8 mouse cellular contexts compared by ENCODE assay signal in genomic region chr4:41677006-41677629, GRCm38 (mm10). TPM values are rescaled to one million over a fixed set of nuclear protein-coding genes. Genes with fewer than 3 reads are reported as not detected.
DNase-seq lines count a peak whose midpoint lies in the region; ATAC-seq lines count a peak whose summit lies in the region.

No protein-coding gene starts in this region.

- DNase-seq in neural tube, embryonic 11.5 days (ENCODE audit: low spot score) = no peak
- DNase-seq in neural tube, embryonic 10.5 days (ENCODE audit: extremely low spot score, low spot score) = no peak
- peak; percentile 88 for DNase-seq in cerebellum, adult 9-11 months
- DNase-seq in hindbrain, embryonic 11.5 days (ENCODE audit: low spot score) = peak; percentile 24
- DNase-seq in embryo, embryonic 10.5 days (ENCODE audit: low spot score) = no peak
- DNase-seq in layer of hippocampus, adult 9-10 months (ENCODE audit: low spot score) = no peak
- no peak for DNase-seq in ovary, adult 18-20 months (ENCODE audit: low spot score)

- no peak overlapping the region for H3K4me2 ChIP-seq in neural tube, embryonic 11.5 days (ENCODE audit: low read depth)
- H3K4me2 ChIP-seq in hindbrain, embryonic 11.5 days (replicated peaks; ENCODE audit: low read depth, low read length) = no peak overlapping the region
- no peak overlapping the region; the same call in 1 of the 2 replicates for H3K4me2 ChIP-seq in midbrain, embryonic 15.5 days

- no peaks in the 10 kb centered on the region for H3K36me3 ChIP-seq in neural tube, embryonic 11.5 days (ENCODE audit: control insufficient read depth, insufficient read depth, low read length)
- H3K36me3 ChIP-seq in hindbrain, embryonic 11.5 days (ENCODE audit: control insufficient read depth, insufficient read depth, low read length) = peaks cover 4% of the 10 kb centered on the region
- no peaks in the 10 kb centered on the region for H3K36me3 ChIP-seq in midbrain, embryonic 15.5 days (replicated peaks)

- ATAC-seq in neural tube, embryonic 11.5 days (ENCODE audit: insufficient read depth, low FRiP score, low TSS enrichment) = peak; percentile 31; the same call in 1 of the 2 replicates
- 0 out of 2 replicates have a peak, but pooled peaks have one; percentile 33 for ATAC-seq in hindbrain, embryonic 11.5 days (ENCODE audit: low FRiP score)
- peak; percentile 40; the same call in 1 of the 2 replicates for ATAC-seq in midbrain, embryonic 15.5 days (replicated peaks)

- peak overlapping the region; percentile 22; the same call in 1 of the 2 replicates for H3K9ac ChIP-seq in neural tube, embryonic 11.5 days (ENCODE audit: low read length)
- 0 out of 2 replicates have a peak overlapping the region, but pooled peaks have one; percentile 27 for H3K9ac ChIP-seq in hindbrain, embryonic 11.5 days (ENCODE audit: low read depth, low read length)
- H3K9ac ChIP-seq in midbrain, embryonic 15.5 days = no peak overlapping the region; the same call in 1 of the 2 replicates

- 43% methylated on average over 13 of the region's 13 CpGs for WGBS in neural tube, embryonic 11.5 days
- whole genome bisulfite sequencing in hindbrain, embryonic 11.5 days = 51% methylated on average over 13 of the region's 13 CpGs
- WGBS in midbrain, embryonic 15.5 days = 47% methylated on average over 13 of the region's 13 CpGs

- H3K27ac ChIP-seq in neural tube, embryonic 11.5 days (ENCODE audit: low read depth, low read length) = 0 out of 2 replicates have a peak overlapping the region, but pooled peaks have one; percentile 27
- peak overlapping the region; percentile 60 for H3K27ac ChIP-seq in hindbrain, embryonic 11.5 days (ENCODE audit: low read depth, low read length)
- peak overlapping the region; percentile 39; the same call in 1 of the 2 replicates for H3K27ac ChIP-seq in midbrain, embryonic 15.5 days

- H3K4me1 ChIP-seq in neural tube, embryonic 11.5 days (ENCODE audit: control insufficient read depth, insufficient read depth, low read length) = peaks cover 67% of the 10 kb centered on the region
- H3K4me1 ChIP-seq in hindbrain, embryonic 11.5 days (replicated peaks; ENCODE audit: control insufficient read depth, insufficient read depth, low read length) = peaks cover 37% of the 10 kb centered on the region
- H3K4me1 ChIP-seq in midbrain, embryonic 15.5 days = peaks cover 67% of the 10 kb centered on the region

- no peak overlapping the region for H3K4me3 ChIP-seq in neural tube, embryonic 11.5 days (ENCODE audit: low read depth, low read length)
- H3K4me3 ChIP-seq in hindbrain, embryonic 11.5 days (ENCODE audit: low read depth, low read length) = no peak overlapping the region
- H3K4me3 ChIP-seq in midbrain, embryonic 15.5 days = no peak overlapping the region

- H3K27me3 ChIP-seq in neural tube, embryonic 11.5 days (ENCODE audit: control insufficient read depth, insufficient read depth, low read length) = no peaks in the 10 kb centered on the region
- H3K27me3 ChIP-seq in hindbrain, embryonic 11.5 days (ENCODE audit: control insufficient read depth, insufficient read depth, low read length) = no peaks in the 10 kb centered on the region
- H3K27me3 ChIP-seq in midbrain, embryonic 15.5 days (replicated peaks) = no peaks in the 10 kb centered on the region

- H3K9me3 ChIP-seq in neural tube, embryonic 11.5 days (ENCODE audit: control insufficient read depth, low read length) = no peaks in the 10 kb centered on the region
- H3K9me3 ChIP-seq in hindbrain, embryonic 11.5 days (ENCODE audit: control insufficient read depth, low read length) = no peaks in the 10 kb centered on the region
- no peaks in the 10 kb centered on the region for H3K9me3 ChIP-seq in midbrain, embryonic 15.5 days

RNA-seq across cellular contexts. Expression of gene Cntfr, which starts 19.8 kb away (rescaled TPM):
- 43.8 and 44.2 TPM in 2 replicates for polyA plus RNA-seq in neural tube, embryonic 11.5 days (2014; fragmentation: Nextera tagmentation; extraction: Ambion mirVana)
- polyA plus RNA-seq in hindbrain, embryonic 11.5 days (2014; fragmentation: Nextera tagmentation; extraction: Ambion mirVana) = 27.8 and 29.5 TPM in 2 replicates
- 28.1 and 32.2 TPM in 2 replicates for polyA plus RNA-seq in midbrain, embryonic 15.5 days (2015; fragmentation: Nextera tagmentation; extraction: Ambion mirVana)

RNA-seq across cellular contexts. Expression of gene Il11ra1, which starts 22.7 kb away (rescaled TPM):
- 65.9 and 82.1 TPM in 2 replicates for polyA plus RNA-seq in neural tube, embryonic 11.5 days (2014; fragmentation: Nextera tagmentation; extraction: Ambion mirVana)
- polyA plus RNA-seq in hindbrain, embryonic 11.5 days (2014; fragmentation: Nextera tagmentation; extraction: Ambion mirVana) = 83.7 TPM in 2 replicates
- 37.5 and 40.3 TPM in 2 replicates for polyA plus RNA-seq in midbrain, embryonic 15.5 days (2015; fragmentation: Nextera tagmentation; extraction: Ambion mirVana)

RNA-seq across cellular contexts. Expression of gene Rpp25l, which starts 36.2 kb away (rescaled TPM):
- 80.4 and 81.2 TPM in 2 replicates for polyA plus RNA-seq in neural tube, embryonic 11.5 days (2014; fragmentation: Nextera tagmentation; extraction: Ambion mirVana)
- 80.0 and 84.1 TPM in 2 replicates for polyA plus RNA-seq in hindbrain, embryonic 11.5 days (2014; fragmentation: Nextera tagmentation; extraction: Ambion mirVana)
- polyA plus RNA-seq in midbrain, embryonic 15.5 days (2015; fragmentation: Nextera tagmentation; extraction: Ambion mirVana) = 59.1 and 64.6 TPM in 2 replicates

RNA-seq across cellular contexts. Expression of gene Enho, which starts 37.0 kb away (rescaled TPM):
- polyA plus RNA-seq in neural tube, embryonic 11.5 days (2014; fragmentation: Nextera tagmentation; extraction: Ambion mirVana) = 36.9 and 43.3 TPM in 2 replicates
- 42.4 and 42.7 TPM in 2 replicates for polyA plus RNA-seq in hindbrain, embryonic 11.5 days (2014; fragmentation: Nextera tagmentation; extraction: Ambion mirVana)
- 121 and 122 TPM in 2 replicates for polyA plus RNA-seq in midbrain, embryonic 15.5 days (2015; fragmentation: Nextera tagmentation; extraction: Ambion mirVana)

RNA-seq across cellular contexts. Expression of gene Dctn3, which starts 45.9 kb away (rescaled TPM):
- 171 and 180 TPM in 2 replicates for polyA plus RNA-seq in neural tube, embryonic 11.5 days (2014; fragmentation: Nextera tagmentation; extraction: Ambion mirVana)
- polyA plus RNA-seq in hindbrain, embryonic 11.5 days (2014; fragmentation: Nextera tagmentation; extraction: Ambion mirVana) = 187 and 192 TPM in 2 replicates
- 295 and 308 TPM in 2 replicates for polyA plus RNA-seq in midbrain, embryonic 15.5 days (2015; fragmentation: Nextera tagmentation; extraction: Ambion mirVana)

Comparison
In these comparisons a context has a peak if more than half of its experiments do, and no peak if none do; other contexts are left out.
1. DNase-seq: peak in cerebellum, adult 9-11 months (single experiment) and hindbrain, embryonic 11.5 days (single experiment); none in neural tube, embryonic 11.5 days (single experiment), neural tube, embryonic 10.5 days (single experiment), embryo, embryonic 10.5 days (single experiment), layer of hippocampus, adult 9-10 months (single experiment) and ovary, adult 18-20 months (single experiment).
2. Peak in every context shown above with its lines, with median percentiles within 50 percentile points of each other: ATAC-seq and H3K27ac ChIP-seq.